In the genomic region with DNA sequence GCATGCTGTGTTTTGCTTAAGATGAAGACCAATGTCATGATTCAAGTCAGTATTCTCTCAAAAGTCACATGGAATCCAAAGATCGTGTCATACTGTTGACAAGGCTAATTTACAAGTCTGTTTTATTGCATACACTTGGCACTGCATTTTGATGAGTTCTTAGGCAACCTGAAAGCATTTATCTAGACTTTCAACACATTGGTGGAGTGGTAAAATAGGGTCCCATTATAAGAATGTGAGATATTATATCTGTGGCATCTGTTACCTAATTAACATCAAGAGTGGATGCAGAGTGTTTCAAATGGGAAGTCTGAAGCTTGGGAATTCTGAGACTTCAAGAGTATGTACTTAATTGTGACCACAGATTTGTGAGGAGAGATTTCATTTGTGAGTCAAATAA, we compare ENCODE assay signal across 25 mouse cellular contexts.
"Had no signal": no experiment of that assay in that cellular context is flagged by ENCODE, and none has a peak within 500 bp of the region (broad histone marks: within the 10 kb centered on the region; RNA-seq: fewer than 3 reads in every experiment).

No protein-coding gene starts in this region.

- H3K36me3 ChIP-seq: heart, embryonic 12.5 days; hindbrain, embryonic 13.5 days; intestine, embryonic 15.5 days; limb, embryonic 10.5 days; limb, embryonic 12.5 days; liver, embryonic 13.5 days; liver, embryonic 15.5 days had no signal

- ATAC-seq: hindbrain, embryonic 16.5 days; inflammation-experienced regulatory T-cells, adult 6 months; intestine, embryonic 15.5 days; intestine, postnatal 0 days; liver, postnatal 0 days had no signal

- H3K27me3 ChIP-seq: heart, embryonic 12.5 days; hindbrain, embryonic 13.5 days; intestine, embryonic 15.5 days; limb, embryonic 12.5 days; liver, embryonic 13.5 days; liver, embryonic 15.5 days had no signal

- H3K4me2 ChIP-seq: heart, embryonic 12.5 days; hindbrain, embryonic 13.5 days; intestine, embryonic 15.5 days; limb, embryonic 12.5 days; liver, embryonic 11.5 days; liver, embryonic 13.5 days; liver, embryonic 15.5 days had no signal

- H3K27ac ChIP-seq: heart, adult 2 months; hindbrain, embryonic 13.5 days; intestine, embryonic 15.5 days; layer of hippocampus, adult 2 months; left cerebral cortex, adult 2 months; limb, embryonic 10.5 days; limb, embryonic 12.5 days; liver, embryonic 13.5 days; liver, embryonic 15.5 days had no signal

- H3K4me3 ChIP-seq: heart, adult 2 months; heart, embryonic 12.5 days; hindbrain, embryonic 13.5 days; intestine, embryonic 15.5 days; layer of hippocampus, adult 2 months; left cerebral cortex, adult 2 months; limb, embryonic 10.5 days; limb, embryonic 12.5 days; liver, embryonic 13.5 days; liver, embryonic 15.5 days had no signal

- H3K4me1 ChIP-seq: heart, embryonic 12.5 days; hindbrain, embryonic 13.5 days; intestine, embryonic 15.5 days; limb, embryonic 10.5 days; limb, embryonic 12.5 days; liver, embryonic 13.5 days; liver, embryonic 15.5 days had no signal

- H3K9ac ChIP-seq: heart, embryonic 12.5 days; hindbrain, embryonic 13.5 days; intestine, embryonic 15.5 days; limb, embryonic 12.5 days; liver, embryonic 13.5 days; liver, embryonic 15.5 days; liver, postnatal 0 days had no signal

- DNase-seq: gastrocnemius, postnatal 14 days; gastrocnemius, postnatal 36 days; heart, adult 11 months; heart, adult 2 months; heart, postnatal 10 days; kidney, adult 18-20 months; kidney, adult 8-10 months; kidney, postnatal 10 days; kidney, postnatal 25 days; kidney, postnatal 4 days; liver; liver, embryonic 13.5 days; liver, postnatal 0 days had no signal

- H3K9me3 ChIP-seq: heart, embryonic 12.5 days; hindbrain, embryonic 13.5 days; intestine, embryonic 15.5 days; limb, embryonic 10.5 days; limb, embryonic 12.5 days; liver, embryonic 15.5 days had no signal
